Mouse (Mus musculus) 416B (cell line): ENCODE results near the gene Nek8.
A peak's percentile ranks its signal among the peaks of the same experiment; 100 is the strongest.
"Not testable (repeated sequence)": the region's sequence is repeated elsewhere in the genome, so short reads cannot be mapped to it uniquely, and the experiment has no call there.

Experiments
- DNase-seq: peaks from one replicate; pipeline ENCODE4 v3.0.0; 2011; ENCODE audit warnings: low read depth

Nek8 gene

GRCm38 (mm10) chr11:78176402-78176862 lies at the start of gene Nek8, which contains the start of gene Tlcd1:
TSS of gene Nek8 (minus strand) at chr11:78176675.
TSS of gene Tlcd1 (plus strand) at chr11:78176711.
- DNase-seq: peak; percentile 95

DNA sequence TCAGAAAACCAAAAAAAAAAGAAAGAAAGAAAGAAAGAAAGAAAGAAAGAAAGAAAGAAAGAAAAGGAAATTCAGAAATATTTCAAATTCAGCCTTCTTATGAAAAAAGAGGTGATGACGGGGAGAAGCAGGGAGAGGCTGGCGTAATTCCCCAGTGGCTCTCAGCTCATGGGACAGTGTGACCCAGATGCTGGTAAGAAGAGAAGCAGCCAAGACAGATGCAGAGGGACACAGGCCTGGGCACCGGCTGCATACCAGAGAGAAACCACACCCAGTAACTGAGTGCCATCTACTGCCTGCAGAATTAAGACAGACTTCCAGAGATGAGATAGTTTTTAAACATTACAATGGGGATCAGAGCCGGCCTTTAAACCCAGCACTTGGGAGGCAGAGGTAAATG lies 47.1 kb upstream of the Nek8 start:
- DNase-seq: no peak

- peak; percentile 22 for DNase-seq
These were observed 39.3 kb upstream of the Nek8 start for GRCm38 (mm10) chr11:78215709-78216317.

GRCm38 (mm10) chr11:78213086-78213817 lies 36.8 kb upstream of the Nek8 start:
- DNase-seq: peak; percentile 92

DNA sequence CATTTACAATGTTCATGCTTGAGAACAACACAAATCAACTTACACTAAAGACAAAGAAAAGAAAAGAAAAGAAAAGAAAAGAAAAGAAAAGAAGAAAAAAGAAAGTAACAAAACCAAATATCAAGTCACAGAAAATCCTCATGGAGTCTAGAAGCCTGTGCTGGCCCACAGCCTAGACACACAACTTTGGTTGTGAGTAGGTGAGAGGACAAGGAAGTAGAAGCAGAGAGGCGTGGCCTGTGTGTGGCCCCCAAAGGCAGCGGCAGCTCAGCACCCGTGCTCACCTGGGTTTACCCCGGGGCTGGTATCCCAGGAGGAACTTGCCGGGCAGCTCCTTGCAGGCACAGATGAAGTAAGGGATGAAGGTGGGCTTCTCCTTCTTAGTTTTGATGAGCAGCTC lies 35.0 kb upstream of the Nek8 start:
- DNase-seq: no peak

DNA sequence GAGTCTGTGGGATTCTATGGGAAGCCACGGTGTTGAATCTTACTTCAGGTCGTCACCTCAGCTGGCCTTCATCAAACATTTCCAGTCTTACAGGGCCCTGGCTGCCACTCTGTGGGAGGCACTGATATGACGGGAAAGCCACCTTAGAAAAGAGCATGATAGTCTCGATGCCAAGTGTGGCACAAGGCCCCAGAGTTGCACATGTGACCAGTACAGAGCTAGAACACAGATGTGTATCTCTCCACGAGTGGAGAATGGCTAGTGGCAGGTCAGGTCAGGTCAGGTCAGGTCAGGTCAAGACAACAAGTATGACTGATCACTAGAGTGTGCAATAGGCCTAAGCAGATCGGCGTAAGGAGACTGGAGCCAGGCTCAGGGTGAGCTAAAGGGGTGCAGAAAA lies 34.1 kb upstream of the Nek8 start:
- DNase-seq: no peak

GRCm38 (mm10) chr11:78209886-78210285 lies 33.4 kb upstream of the Nek8 start:
- DNase-seq: no peak

DNA sequence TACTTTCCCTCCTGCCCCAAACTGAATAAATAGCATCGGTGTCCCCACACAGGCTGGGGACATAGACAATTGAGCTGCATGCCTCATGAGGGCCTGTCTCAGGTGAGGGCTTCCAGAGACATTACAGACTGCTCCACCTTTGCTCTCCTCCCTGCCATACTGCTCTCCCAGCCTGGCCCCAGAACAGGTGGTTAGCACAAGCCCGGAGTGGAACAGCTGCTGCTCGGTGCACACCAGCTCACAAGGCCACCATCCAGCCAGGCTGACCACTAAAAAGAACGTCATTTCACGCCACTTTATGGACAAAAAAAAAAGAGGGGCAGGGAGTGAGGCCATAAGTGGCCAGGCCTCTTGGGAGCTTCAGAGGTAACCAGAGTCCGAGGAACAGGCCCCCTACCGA lies 30.7 kb upstream of the Nek8 start:
- DNase-seq: no peak

GRCm38 (mm10) chr11:78205361-78206206 lies 29.1 kb upstream of the Nek8 start:
- no peak for DNase-seq

- DNase-seq: no peak
These were observed 27.8 kb upstream of the Nek8 start for GRCm38 (mm10) chr11:78204287-78204686.

- no peak for DNase-seq
These were observed 25.9 kb upstream of the Nek8 start for GRCm38 (mm10) chr11:78202372-78202771.

GRCm38 (mm10) chr11:78195101-78195863 lies 18.8 kb upstream of the Nek8 start:
- no peak for DNase-seq

DNA sequence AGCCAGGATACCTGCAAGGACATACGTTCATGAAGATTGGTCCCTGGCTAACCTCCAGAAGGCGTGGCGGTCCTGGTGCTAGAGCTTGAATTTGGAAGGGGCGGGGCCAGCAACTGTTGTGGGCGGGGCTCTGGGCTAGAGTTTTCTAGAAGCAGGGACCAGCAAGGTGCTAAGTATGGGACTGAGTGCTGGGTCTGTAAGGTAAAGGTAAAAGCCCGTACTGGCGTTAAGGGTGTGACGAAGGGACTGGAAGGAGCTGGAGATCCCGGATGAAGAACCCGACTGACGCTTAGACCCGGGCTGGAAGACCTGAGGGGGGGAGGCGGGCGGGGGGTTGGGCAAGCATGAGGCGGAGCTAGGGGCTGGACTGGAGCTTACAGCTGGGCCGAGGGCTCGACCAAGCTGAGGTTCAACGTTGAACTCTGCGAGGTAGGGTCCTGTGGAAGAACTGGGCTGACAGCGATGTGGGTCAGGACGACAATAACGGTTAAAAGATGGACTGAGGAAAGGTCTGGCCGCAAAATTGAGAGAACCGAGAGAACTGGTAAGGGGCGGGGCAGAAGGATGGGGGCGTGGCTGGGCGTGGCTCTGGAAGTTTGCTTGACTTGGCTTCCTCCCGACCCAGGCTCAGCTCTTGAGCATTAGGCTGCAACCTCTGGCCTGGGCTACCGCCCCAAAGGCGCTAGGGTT lies 18.1 kb upstream of the Nek8 start:
- DNase-seq: no peak

DNA sequence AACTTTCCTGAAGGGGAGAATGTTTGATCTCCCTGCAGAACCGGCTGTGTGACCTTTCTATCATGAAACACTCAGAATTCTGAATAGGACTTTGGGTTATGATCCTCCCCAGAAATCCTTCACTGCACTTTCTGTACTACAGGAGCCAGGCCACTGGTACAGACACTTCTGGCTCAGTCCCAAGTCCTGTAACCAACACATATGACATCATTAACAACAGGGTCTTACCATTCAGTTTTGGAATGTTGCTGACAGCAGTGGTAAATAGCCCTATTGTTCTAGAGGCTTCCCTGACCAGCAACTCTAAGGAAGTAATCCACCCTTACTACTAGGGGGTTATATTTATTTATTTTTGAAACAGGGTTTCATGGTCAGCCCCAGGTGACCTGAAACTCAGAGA lies 16.6 kb upstream of the Nek8 start, which contains the start of gene Proca1:
Gene Proca1, plus strand, starts transcription at position 280 of the 400 bp plus-strand sequence.
- DNase-seq: no peak

- DNase-seq: no peak
These were observed 13.6 kb upstream of the Nek8 start for GRCm38 (mm10) chr11:78190041-78190440.

- DNase-seq: no peak
These were observed 13.0 kb upstream of the Nek8 start for GRCm38 (mm10) chr11:78189234-78190040.

DNA sequence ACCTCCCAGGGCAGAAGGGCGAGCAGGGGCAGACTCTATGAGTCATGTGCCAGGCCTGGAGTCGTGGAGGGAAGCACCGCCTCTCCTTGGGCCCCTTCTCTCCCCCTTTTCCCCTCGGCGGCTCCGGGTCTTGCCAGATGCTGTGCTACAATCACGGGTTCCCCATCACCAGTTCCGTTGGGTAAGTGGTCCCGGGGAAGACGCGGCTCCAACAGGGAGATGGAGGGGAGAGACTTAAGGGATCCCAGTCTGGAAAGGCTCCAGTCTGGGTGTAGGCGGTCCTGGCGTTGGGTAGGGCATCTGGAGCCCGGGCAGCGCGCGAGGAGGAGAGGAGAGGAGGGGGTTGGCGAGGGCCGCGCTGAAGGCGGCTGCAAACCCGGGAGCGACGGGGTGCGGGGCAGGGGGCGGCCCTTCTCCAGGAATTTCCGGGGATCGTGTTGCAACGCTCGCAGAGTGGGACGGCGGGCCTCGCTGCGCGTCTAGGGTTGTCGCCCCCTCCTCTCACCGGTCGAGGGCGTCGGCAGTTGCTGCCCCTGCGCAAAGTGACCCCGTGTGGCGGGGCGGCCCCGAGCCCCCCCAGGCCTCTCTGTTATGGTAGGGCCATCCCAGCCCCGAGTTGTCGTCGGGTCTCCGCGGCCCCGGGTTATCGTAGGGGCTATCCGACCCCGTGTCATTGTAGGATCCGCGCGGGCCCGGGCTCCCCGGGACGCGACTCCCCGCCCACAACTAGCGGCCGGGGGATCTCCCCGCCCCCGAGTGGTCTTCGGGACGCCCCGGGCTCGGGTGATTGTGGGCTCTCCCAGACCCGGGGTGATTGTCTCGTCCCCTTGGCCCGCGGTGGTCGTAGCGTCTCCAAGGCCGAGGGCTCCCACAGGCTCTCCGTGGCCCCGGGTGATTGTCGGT lies 12.1 kb upstream of the Nek8 start, which contains the start of gene Rab34:
Gene Rab34, plus strand, starts transcription at position 100 of the 903 bp plus-strand sequence.
- no peak for DNase-seq

DNA sequence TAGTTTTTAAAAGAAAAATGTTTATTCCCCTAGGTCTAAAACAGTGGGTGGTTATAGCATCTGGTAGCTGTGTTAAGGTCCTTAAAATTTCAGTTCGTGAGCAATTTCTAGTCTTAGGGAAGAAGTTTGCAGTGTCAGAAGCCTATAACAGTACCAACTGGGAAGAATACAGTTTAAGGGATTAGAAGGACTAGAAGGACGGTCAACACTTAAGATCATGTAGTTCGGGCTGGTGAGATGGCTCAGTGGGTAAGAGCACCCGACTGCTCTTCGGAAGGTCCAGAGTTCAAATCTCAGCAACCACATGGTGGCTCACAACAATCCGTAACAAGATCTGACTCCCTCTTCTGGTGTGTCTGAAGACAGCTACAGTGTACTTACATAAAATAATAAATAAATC lies 8.2 kb upstream of the Nek8 start:
- DNase-seq: not testable (repeated sequence)

DNA sequence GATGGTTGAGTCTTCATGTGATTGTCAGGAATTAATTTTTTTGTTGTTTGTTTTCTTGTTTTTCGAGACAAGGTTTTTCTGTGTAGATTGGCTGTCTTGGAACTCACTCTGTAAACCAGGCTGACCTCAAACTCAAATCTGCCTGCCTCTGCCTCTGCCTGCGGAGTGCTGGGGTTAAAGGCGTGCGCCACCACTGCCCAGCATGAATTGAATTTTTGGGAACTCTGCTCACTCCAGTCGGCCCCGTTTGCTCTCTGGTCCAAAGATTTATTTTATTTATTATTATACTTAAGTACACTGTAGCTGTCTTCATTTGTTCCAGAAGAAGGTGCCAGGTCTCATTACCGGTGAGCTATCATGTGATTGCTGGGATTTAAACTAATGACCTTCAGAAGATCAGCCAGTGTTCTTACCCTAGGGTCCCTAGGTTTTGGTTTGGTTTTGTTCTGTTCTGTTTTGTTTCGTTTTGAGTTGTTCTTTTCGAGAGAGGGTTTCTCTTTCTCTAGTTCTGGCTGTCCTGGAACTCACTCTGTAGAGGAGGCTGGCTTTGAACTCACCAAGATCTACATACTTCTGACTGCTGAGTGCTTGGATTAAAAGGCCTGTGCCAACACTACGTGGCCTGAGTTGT lies 7.5 kb upstream of the Nek8 start:
- DNase-seq: no peak
